Mouse (Mus musculus) midbrain, embryonic 10.5 days (tissue): ENCODE results near the gene Mical3. TPM values are rescaled to one million over a fixed set of nuclear protein-coding genes. Genes with fewer than 3 reads are reported as not detected.

Experiments used
- DNase-seq: peaks from one replicate; pipeline ENCODE4 v3.0.0-alpha.2; 2017; ENCODE audit warnings: low spot score
- H3K27ac ChIP-seq: fragments of 300-500 bp; sonication (generic); replicated peaks from 2 replicates; pipeline ENCODE4 v1.5.1; 2016; ENCODE audit warnings: mild to moderate bottlenecking
- H3K27me3 ChIP-seq: fragments of 300-500 bp; sonication (generic); 2 replicates; pipeline ENCODE4 v1.6.1; 2016; ENCODE audit warnings: low read depth, mild to moderate bottlenecking; ENCODE audit not compliant: poor library complexity, severe bottlenecking
- H3K36me3 ChIP-seq: fragments of 300-500 bp; sonication (generic); 2 replicates; pipeline ENCODE4 v1.6.1; 2016; ENCODE audit warnings: mild to moderate bottlenecking, moderate library complexity
- H3K4me1 ChIP-seq: fragments of 300-500 bp; sonication (generic); 2 replicates; pipeline ENCODE4 v1.6.1; 2016
- H3K4me3 ChIP-seq: fragments of 300-500 bp; sonication (generic); 2 replicates; pipeline ENCODE4 v1.5.1; 2016; ENCODE audit warnings: mild to moderate bottlenecking, moderate library complexity
- H3K9me3 ChIP-seq: fragments of 300-500 bp; sonication (generic); replicated peaks from 2 replicates; pipeline ENCODE4 v1.6.1; 2016; ENCODE audit warnings: mild to moderate bottlenecking
- WGBS: fragments of 180-500 bp; shearing (Covaris S2); methylation state at CpG from one replicate; pipeline ENCODE4 v1.1.7; 2016; 5-methylcytosine and 5-hydroxymethylcytosine counted together
- polyA plus RNA-seq: library from polyadenylated mRNA; unstranded; fragments of >200 nt; fragmentation: Nextera tagmentation; extraction: Ambion mirVana; gene quantifications from 2 replicates; pipeline ENCODE4 v1.2.1, GENCODE M21; 2016

The Mical3 gene
- polyA plus RNA-seq, 1 experiment from 2014 or later: 9.0 TPM

DNA sequence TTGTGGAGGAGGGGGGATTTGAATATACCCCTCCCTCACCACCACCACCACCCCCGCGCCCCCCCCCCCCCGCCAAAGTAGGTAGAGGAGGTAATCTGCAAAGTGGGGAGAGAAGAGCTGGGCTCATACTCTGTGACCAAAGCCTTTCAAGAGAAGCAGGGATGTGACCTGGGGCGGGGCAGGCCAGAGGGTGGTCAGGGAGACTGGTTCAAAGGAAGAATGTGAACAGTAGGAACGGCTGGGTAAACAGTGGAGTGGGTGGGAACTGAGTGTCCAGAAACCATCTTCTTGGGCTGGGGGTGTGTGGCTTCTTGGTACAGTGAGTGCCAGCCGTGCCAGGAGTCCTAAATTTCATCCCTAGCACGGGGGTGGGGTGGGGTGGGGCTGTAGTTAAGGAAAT lies 10.0 kb downstream of the Mical3 start:
- no peak overlapping the region; the same call in 1 of the 2 replicates for H3K27ac ChIP-seq
- H3K4me1 ChIP-seq: peaks cover 12% of the 10 kb centered on the region
- no peaks in the 10 kb centered on the region for H3K9me3 ChIP-seq
- 25% methylated on average over 7 of the region's 7 CpGs for WGBS
- H3K27me3 ChIP-seq: no peaks in the 10 kb centered on the region
- no peak overlapping the region for H3K4me3 ChIP-seq
- no peak for DNase-seq
- no peaks in the 10 kb centered on the region for H3K36me3 ChIP-seq

DNA sequence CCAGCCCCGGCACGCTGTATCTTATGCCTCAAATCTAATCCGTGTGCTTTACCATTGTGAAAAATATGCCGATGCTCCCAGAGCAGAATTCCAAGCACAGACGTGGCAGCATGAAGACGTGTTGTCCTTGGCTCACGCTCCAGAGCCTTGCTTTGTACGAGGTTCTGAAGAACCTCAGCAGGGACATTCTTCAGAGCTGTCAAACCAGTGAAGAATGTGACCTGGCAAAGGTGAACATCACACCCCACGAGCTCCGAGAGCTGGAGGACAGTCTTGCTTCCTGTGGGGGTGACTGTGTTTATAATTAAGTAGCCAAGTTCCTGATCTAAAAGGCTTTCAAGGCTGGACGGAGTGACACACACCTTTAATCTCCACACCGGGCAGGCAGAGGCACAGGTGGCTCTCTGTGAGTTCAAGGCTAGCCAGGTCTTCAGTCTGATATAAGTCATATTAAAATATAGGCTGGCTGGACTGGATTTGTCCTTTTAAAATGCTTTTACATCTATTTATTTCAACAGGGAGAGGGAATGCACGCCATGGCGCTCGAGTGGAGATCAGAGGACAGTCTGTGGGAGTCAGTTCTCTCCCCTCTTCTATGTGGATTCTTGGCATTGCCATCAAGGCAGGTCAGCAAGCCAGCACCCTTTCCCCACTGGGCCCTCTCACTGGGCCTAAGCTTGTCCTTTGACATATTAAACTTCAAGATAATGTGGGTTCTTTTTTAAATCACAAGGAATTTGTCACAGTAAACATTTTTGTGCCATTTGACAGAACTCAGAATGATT lies 12.6 kb downstream of the Mical3 start:
- Histone ChIP-seq H3K4me1 (peaks cover 12% of the 10 kb centered on the region), H3K27ac (no peak overlapping the region), H3K4me3 (no peak overlapping the region), H3K36me3 (no peaks in the 10 kb centered on the region), H3K27me3 (no peaks in the 10 kb centered on the region), H3K9me3 (no peaks in the 10 kb centered on the region)
- WGBS: 91% methylated on average over 15 of the region's 15 CpGs
- DNase-seq: no peak

DNA sequence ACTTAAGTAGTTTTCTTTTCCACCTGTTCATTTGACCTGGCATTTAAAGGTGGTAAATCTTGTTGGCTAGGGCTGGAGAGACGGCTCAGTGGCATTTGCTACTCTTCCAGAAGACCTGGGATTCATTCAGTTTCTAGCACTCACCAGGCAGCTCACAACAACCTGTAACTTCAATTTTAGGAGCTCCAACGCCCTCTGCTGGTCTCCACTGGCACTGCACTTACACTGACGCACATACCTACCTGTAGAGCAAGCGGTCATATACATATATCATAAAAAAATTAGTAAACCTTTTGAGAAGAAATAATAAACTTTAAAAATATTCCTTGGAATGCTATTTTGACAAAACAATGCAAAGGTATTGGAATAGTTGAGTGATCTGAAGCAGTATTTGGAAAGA lies 13.7 kb downstream of the Mical3 start:
- no peak overlapping the region for H3K4me3 ChIP-seq
- no peaks in the 10 kb centered on the region for H3K9me3 ChIP-seq
- no peaks in the 10 kb centered on the region for H3K36me3 ChIP-seq
- WGBS: 75% methylated on average over 4 of the region's 4 CpGs
- no peak overlapping the region for H3K27ac ChIP-seq
- H3K27me3 ChIP-seq: no peaks in the 10 kb centered on the region
- DNase-seq: no peak
- peaks cover 20% of the 10 kb centered on the region for H3K4me1 ChIP-seq

DNA sequence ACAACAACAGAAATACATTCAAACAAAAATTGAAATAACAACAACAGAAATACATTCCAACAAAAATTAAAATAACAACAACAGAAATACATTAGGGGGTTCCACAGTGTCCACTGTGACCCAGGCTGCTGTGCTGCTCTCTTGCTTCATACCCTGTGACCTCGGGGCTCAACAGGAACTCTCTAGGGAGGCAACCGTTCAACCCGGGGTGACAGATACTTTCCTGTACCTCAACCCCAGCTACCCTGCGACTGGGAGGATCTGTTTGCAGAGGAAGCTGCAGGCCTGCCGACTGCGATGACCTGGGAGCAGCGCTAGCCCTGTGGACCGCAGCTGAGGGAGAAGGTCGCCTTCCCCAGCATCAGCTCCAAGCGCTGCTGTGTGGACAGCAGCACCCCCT lies 14.4 kb downstream of the Mical3 start:
- Histone ChIP-seq H3K27ac (no peak overlapping the region), H3K9me3 (no peaks in the 10 kb centered on the region), H3K27me3 (no peaks in the 10 kb centered on the region), H3K4me3 (no peak overlapping the region), H3K36me3 (no peaks in the 10 kb centered on the region), H3K4me1 (peaks cover 27% of the 10 kb centered on the region)
- 70% methylated on average over 10 of the region's 10 CpGs for WGBS
- DNase-seq: no peak

DNA sequence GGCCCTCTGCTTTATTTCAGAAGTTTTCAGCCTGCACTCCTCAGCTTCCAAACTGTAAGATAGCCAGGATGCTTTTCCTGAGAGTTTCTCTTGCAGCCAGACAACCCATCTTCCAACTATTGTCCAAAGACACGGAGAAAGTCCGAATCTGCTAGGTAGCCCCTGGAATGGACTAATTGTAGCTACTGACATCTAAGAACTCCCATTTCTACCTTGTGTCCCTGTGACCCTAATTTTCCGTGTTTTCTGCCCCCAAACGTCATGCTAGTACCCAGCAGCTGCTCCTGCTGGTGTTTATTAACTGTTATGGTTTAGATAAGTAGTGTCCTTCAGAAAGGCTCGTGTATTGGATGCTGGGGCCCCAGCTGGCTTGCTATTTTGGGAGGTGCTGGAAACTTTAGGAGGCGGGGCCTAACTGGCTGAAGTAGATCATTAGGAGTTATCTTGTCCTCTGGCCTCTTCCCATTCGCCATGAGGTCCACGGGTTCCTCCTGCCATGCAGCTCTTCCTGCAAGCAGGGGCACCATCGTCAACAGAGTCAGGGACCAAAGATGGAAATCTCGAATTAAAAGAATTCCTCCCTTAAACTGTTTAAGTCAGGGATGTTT lies 19.2 kb downstream of the Mical3 start:
- H3K27ac ChIP-seq: peak overlapping the region; percentile 100
- DNase-seq: no peak

DNA sequence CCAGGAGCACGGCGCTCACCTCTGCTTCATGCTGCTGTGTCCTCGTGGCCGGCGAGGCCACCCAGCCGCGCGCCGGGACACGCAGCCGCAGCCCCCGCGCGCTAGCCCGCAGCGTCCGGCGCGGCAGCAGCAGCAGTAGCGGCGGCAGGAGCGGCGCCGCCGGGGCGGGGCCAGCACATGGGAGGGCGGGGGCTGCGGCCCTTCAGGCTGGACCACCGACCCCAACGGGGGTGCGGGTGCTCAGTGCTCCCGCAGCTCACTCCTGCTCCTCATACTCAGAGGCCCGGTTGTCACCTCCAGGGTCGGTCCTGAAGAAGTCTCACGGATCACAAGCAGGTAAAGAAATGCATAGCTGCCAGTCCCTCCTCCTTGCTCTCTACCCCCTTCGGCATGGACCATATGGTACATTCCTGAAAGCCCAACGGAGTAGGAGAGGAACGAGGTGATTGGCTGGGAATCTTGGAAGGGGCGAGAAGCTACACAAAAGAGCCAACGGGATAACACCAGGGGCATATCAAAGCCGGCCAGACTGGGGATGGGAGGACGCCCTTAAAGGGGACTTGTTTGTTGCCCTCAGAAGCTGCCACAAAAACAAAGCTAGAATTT lies 20.7 kb downstream of the Mical3 start:
- under 1% methylated on average over 39 of the region's 42 CpGs for WGBS
- no peaks in the 10 kb centered on the region for H3K9me3 ChIP-seq
- H3K27me3 ChIP-seq: no peaks in the 10 kb centered on the region
- peak overlapping the region; percentile 97 for H3K4me3 ChIP-seq
- peaks cover 15% of the 10 kb centered on the region for H3K36me3 ChIP-seq
- peaks cover 51% of the 10 kb centered on the region for H3K4me1 ChIP-seq
- H3K27ac ChIP-seq: peak overlapping the region; percentile 100
- DNase-seq: peak; percentile 91

More for the DNA sequence above, 19.2 kb downstream of the Mical3 start:
- WGBS: 61% methylated on average over 10 of the region's 10 CpGs
- Histone ChIP-seq H3K4me1 (peaks cover 42% of the 10 kb centered on the region), H3K9me3 (no peaks in the 10 kb centered on the region), H3K4me3 (no peak overlapping the region), H3K27me3 (no peaks in the 10 kb centered on the region), H3K36me3 (peaks cover 10% of the 10 kb centered on the region)

DNA sequence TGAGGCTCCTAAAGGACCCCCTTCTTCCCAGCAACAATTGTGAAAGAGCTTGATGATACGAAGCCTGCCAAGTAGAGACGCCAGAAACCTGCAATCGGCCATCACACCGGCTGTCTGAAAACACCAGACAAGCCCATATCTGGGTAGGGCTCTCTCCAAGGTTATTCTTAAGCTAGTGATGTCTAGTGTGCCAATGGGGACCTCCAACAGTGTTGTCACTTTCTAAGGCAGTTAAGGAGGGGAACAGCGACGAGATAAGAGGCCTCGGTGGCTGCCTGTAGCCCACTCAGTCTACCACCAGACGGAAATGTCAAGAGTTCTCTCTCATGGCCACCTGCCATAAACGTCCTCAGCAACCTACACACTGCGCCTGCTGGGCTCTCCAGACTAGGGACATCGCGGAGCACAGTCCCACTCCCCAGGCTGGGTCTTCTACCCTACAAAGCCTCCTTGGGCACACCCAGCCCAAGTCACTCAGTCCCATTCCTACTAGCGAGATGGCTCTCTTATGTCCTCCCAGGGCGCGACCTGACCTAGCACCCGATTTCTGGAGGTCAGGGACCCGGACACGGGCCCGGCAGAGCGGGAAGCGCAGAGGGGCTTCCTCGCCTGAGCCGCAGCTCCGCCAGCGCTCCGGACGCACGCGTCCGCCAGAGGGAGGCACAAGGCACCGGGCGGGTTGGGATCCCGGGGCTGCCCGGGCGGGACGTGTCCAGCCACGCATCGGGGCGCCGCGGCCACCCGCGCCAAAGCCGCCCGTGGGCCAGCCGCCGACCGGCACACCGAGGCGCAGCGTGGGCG lies 21.4 kb downstream of the Mical3 start:
- peak; percentile 62 for DNase-seq
- Histone ChIP-seq H3K27me3 (no peaks in the 10 kb centered on the region), H3K27ac (peak overlapping the region; percentile 100), H3K36me3 (peaks cover 18% of the 10 kb centered on the region), H3K4me1 (peaks cover 54% of the 10 kb centered on the region), H3K4me3 (peak overlapping the region; percentile 97), H3K9me3 (no peaks in the 10 kb centered on the region)
- 2% methylated on average over 52 of the region's 52 CpGs for WGBS

DNA sequence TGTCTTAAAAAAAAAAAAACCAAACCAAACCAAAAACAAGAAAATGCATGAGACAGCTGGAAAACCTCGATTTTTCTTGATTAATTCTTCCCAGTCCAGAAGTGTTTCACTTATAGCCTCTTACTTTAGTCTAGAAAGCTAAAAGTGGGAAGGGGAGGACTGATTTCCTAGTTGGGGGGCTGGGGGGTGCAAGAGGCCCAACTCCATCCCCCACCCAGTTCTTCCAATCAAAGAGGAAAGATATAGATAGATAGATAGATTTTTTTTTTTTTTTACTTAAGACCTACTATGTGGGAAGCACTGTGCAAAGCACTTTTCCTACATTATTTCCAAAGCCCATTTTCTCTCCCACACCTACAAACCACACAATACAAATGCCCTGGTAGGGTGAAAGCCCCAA lies 22.7 kb downstream of the Mical3 start:
- H3K4me1 ChIP-seq: peaks cover 54% of the 10 kb centered on the region
- no peak overlapping the region for H3K27ac ChIP-seq
- 85% methylated on average over 1 of the region's 1 CpGs for WGBS
- no peaks in the 10 kb centered on the region for H3K27me3 ChIP-seq
- H3K4me3 ChIP-seq: no peak overlapping the region
- H3K9me3 ChIP-seq: no peaks in the 10 kb centered on the region
- peaks cover 20% of the 10 kb centered on the region for H3K36me3 ChIP-seq
- no peak for DNase-seq

DNA sequence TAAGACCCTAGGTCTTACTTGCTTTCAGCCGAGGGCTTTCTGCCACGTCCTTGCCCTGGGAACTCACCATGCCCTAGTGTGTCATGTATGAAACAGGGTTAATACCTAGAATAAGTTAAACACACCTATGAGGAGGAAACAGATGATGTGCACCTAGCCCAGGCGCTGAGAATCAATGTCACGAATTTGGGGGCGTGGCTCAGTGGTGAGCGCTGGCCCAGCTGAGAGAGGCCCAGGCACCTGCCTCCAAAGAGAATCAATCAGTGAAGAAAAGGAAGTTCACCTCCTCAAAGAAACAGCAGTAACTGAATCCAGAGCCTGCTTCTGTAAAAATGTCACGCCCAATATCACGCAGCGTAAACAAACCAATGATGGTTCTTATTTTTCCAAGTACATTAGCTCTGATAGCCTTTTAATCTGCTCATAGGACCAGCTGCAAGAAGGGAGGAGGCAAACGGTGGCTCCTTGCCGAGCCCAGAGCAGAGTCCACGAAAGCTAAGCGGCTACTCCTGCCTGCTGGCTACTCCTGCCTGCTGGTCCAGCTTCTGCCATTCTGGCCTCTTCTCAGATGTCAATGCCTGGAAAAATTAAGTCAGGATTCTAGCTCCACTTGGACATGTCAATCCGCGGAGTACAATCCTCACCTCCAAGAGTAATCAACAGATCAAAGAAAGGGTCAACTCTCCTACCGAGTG lies 23.9 kb downstream of the Mical3 start:
- 93% methylated on average over 16 of the region's 16 CpGs for WGBS
- no peak for DNase-seq
- Histone ChIP-seq H3K4me1 (peaks cover 43% of the 10 kb centered on the region), H3K9me3 (no peaks in the 10 kb centered on the region), H3K4me3 (no peak overlapping the region), H3K27ac (no peak overlapping the region), H3K36me3 (peaks cover 23% of the 10 kb centered on the region), H3K27me3 (no peaks in the 10 kb centered on the region)

DNA sequence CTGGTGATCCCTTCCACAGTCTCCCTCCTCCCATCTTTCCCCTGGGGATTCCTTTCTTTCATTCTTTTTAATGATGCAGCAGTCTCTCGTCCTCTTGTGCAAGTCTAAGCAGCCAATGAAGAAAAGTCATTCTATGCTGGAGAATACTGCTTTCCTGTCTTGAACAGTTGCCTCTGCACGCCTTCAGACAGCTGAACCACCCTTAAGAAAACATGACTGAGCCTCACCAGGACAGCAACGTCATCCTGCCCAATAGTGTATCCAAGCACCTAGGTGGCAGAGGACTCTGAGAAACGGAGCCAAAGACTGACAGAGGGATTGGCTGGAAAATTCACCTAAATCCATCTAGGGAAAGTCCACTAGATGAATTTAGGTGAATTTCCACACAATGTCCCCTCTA lies 25.1 kb downstream of the Mical3 start:
- no peak overlapping the region for H3K4me3 ChIP-seq

DNA sequence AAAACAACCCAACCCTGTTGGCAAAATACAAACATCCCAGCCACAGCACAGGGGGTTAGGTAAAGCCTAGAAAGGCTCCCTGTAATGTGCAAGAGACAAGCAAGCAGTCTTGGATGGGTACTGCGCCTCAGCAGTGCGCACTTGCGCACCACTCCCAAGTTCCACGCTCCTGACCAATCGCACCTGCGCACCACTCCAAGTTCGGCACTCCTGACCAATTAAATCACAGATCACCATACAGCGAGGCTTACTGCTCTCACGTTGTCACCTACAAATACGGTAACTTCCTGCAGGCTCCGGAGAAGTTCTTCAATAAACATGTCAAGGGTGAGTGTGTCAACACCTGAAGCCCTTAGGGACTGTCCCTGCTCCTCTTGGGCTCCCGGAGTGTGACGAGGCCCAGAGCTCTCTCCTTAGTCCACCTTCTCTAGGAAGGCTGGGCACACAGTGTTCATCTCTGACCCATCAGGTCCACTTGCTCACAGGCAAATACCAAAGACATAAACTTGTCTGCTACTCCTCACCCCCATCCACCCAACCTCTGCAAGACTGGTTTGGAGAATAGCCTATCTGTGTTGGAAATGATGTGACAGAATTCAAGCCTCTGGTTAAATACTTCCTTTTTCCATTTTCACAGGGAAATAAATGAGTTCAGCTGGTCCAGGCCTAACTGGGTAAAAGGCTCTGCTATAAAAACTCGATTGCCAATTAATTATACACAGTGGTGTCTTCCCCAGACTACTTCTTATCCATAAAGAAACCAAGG lies 27.2 kb downstream of the Mical3 start:
- Histone ChIP-seq H3K9me3 (no peaks in the 10 kb centered on the region), H3K27me3 (no peaks in the 10 kb centered on the region), H3K36me3 (peaks cover 23% of the 10 kb centered on the region), H3K4me1 (peaks cover 26% of the 10 kb centered on the region), H3K27ac (no peak overlapping the region), H3K4me3 (no peak overlapping the region)
- 94% methylated on average over 14 of the region's 14 CpGs for WGBS
- no peak for DNase-seq

More for the DNA sequence above, 25.1 kb downstream of the Mical3 start:
- 68% methylated on average over 4 of the region's 4 CpGs for WGBS
- Histone ChIP-seq H3K36me3 (peaks cover 23% of the 10 kb centered on the region), H3K27ac (no peak overlapping the region), H3K27me3 (no peaks in the 10 kb centered on the region), H3K9me3 (no peaks in the 10 kb centered on the region), H3K4me1 (peaks cover 32% of the 10 kb centered on the region)
- DNase-seq: no peak
